Mouse (Mus musculus) E14TG2a.4 (cell line): ENCODE measurements around the gene Mpeg1.

Experiments
- H3K27me3 ChIP-seq: 2 replicates; pipeline ENCODE4 v1.6.1; 2014; ENCODE audit warnings: low read length, control low read depth; ENCODE audit not compliant: insufficient read depth
- H3K36me3 ChIP-seq: 2 replicates; pipeline ENCODE4 v1.6.1; 2014; ENCODE audit warnings: low read length, control low read depth; ENCODE audit not compliant: insufficient read depth
- H3K4me1 ChIP-seq: replicated peaks from 2 replicates; pipeline ENCODE4 v1.6.1; 2014; ENCODE audit warnings: low read depth, low read length, control low read depth
- H3K4me3 ChIP-seq: replicated peaks from 2 replicates; pipeline ENCODE4 v1.5.1; 2014; ENCODE audit warnings: mild to moderate bottlenecking, low read length
- H3K9me3 ChIP-seq: 2 replicates; pipeline ENCODE4 v1.6.1; 2014; ENCODE audit warnings: low read length, control low read depth
- CTCF ChIP-seq: conservative IDR thresholded peaks from 2 replicates; pipeline ENCODE4 v1.5.1; 2014; ENCODE audit warnings: low read length
- NANOG ChIP-seq: IDR thresholded peaks from 2 replicates; pipeline ENCODE4 v1.6.1; 2014; ENCODE audit warnings: borderline replicate concordance, low read length, mixed read lengths
- POU5F1 ChIP-seq: IDR thresholded peaks from 2 replicates; pipeline ENCODE4 v1.6.1; 2014; ENCODE audit warnings: low read length, borderline replicate concordance

Mpeg1 gene

GRCm38 (mm10) chr19:12435011-12435416 is 25.6 kb upstream of the Mpeg1 start:
- no peak overlapping the region for H3K4me3 ChIP-seq
- H3K9me3 ChIP-seq: no peaks in the 10 kb centered on the region
- H3K27me3 ChIP-seq: no peaks in the 10 kb centered on the region
- H3K4me1 ChIP-seq: no peaks in the 10 kb centered on the region
- H3K36me3 ChIP-seq: no peaks in the 10 kb centered on the region
- TF ChIP-seq NANOG: no peak
- no peak for TF ChIP-seq CTCF
- TF ChIP-seq POU5F1: no peak

GRCm38 (mm10) chr19:12435750-12436524 is 24.6 kb upstream of the Mpeg1 start:
- Histone ChIP-seq H3K36me3 (no peaks in the 10 kb centered on the region), H3K9me3 (no peaks in the 10 kb centered on the region), H3K4me1 (peaks cover 8% of the 10 kb centered on the region), H3K27me3 (no peaks in the 10 kb centered on the region), H3K4me3 (no peak overlapping the region)
- TF ChIP-seq POU5F1 (no peak), CTCF (no peak), NANOG (no peak)

- TF ChIP-seq POU5F1: no peak
- TF ChIP-seq CTCF: no peak
- TF ChIP-seq NANOG: no peak
- Histone ChIP-seq H3K9me3 (no peaks in the 10 kb centered on the region), H3K36me3 (no peaks in the 10 kb centered on the region), H3K27me3 (no peaks in the 10 kb centered on the region), H3K4me1 (peaks cover 8% of the 10 kb centered on the region), H3K4me3 (no peak overlapping the region)
Observed at GRCm38 (mm10) chr19:12439581-12439980, 21.0 kb upstream of the Mpeg1 start.

GRCm38 (mm10) chr19:12440103-12440725 is 20.4 kb upstream of the Mpeg1 start:
- Histone ChIP-seq H3K4me1 (peaks cover 8% of the 10 kb centered on the region), H3K36me3 (no peaks in the 10 kb centered on the region), H3K27me3 (no peaks in the 10 kb centered on the region), H3K9me3 (peaks cover 3% of the 10 kb centered on the region; the same call in 1 of the 2 replicates), H3K4me3 (no peak overlapping the region)
- no peak for TF ChIP-seq CTCF
- no peak for TF ChIP-seq POU5F1
- TF ChIP-seq NANOG: no peak

- H3K9me3 ChIP-seq: peaks cover 22% of the 10 kb centered on the region
- H3K36me3 ChIP-seq: no peaks in the 10 kb centered on the region
- peaks cover 8% of the 10 kb centered on the region for H3K4me1 ChIP-seq
- no peaks in the 10 kb centered on the region for H3K27me3 ChIP-seq
- TF ChIP-seq POU5F1: no peak
- no peak for TF ChIP-seq NANOG
- no peak for TF ChIP-seq CTCF
- H3K4me3 ChIP-seq: no peak overlapping the region
Observed at GRCm38 (mm10) chr19:12442560-12442959, 18.0 kb upstream of the Mpeg1 start.

GRCm38 (mm10) chr19:12445014-12445413 is 15.6 kb upstream of the Mpeg1 start:
- Histone ChIP-seq H3K4me1 (peaks cover 8% of the 10 kb centered on the region), H3K27me3 (no peaks in the 10 kb centered on the region), H3K36me3 (no peaks in the 10 kb centered on the region), H3K4me3 (no peak overlapping the region), H3K9me3 (peaks cover 22% of the 10 kb centered on the region)
- TF ChIP-seq POU5F1: no peak
- no peak for TF ChIP-seq NANOG
- TF ChIP-seq CTCF: no peak

- no peak overlapping the region for H3K4me3 ChIP-seq
- peaks cover 50% of the 10 kb centered on the region for H3K9me3 ChIP-seq
- H3K4me1 ChIP-seq: 0 out of 2 replicates have a peak, but pooled peaks cover 7% of the 10 kb centered on the region
- H3K36me3 ChIP-seq: no peaks in the 10 kb centered on the region
- H3K27me3 ChIP-seq: no peaks in the 10 kb centered on the region
- TF ChIP-seq CTCF: no peak
- TF ChIP-seq POU5F1: no peak
Observed at GRCm38 (mm10) chr19:12457401-12458066, 3.0 kb upstream of the Mpeg1 start.

GRCm38 (mm10) chr19:12459516-12459915 is 1.1 kb upstream of the Mpeg1 start:
- Histone ChIP-seq H3K9me3 (peaks cover 54% of the 10 kb centered on the region), H3K4me3 (no peak overlapping the region), H3K36me3 (no peaks in the 10 kb centered on the region), H3K4me1 (peaks cover 23% of the 10 kb centered on the region), H3K27me3 (no peaks in the 10 kb centered on the region)
- TF ChIP-seq POU5F1: no peak
- no peak for TF ChIP-seq CTCF
- no peak for TF ChIP-seq NANOG
